8 mouse cellular contexts compared by ENCODE assay signal in the genomic region with DNA sequence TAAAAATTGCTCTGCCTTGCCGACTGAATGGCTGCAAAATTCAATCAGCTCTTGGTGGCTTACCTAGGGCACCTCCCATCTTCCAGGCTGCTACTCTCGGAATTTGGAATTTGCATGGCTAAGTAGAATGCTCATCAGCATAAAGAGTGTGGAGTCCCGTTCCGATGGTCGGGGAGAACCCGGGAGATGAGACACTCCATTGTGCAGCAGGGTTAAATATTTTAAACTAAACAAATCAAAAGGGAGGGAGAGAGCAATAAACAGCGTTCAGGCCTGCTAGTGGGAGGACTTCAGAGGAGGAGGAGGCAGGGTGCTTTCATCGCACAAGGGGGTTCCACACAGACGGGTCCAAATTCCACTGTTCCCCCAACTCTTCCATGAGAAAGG.
A peak's percentile ranks its signal among the peaks of the same experiment; 100 is the strongest.
DNase-seq lines count a peak whose midpoint lies in the region; ATAC-seq and TF ChIP-seq lines count a peak whose summit lies in the region.

No protein-coding gene starts in this region.

- intact Hi-C loops in gastrocnemius, postnatal 14 days (cut with DNase I; ENCODE audit: low total_unique reads) = no loop called here

- H3K79me2 ChIP-seq in liver, adult 2 months (ENCODE audit: control insufficient read depth, insufficient read depth, low read length) = peaks cover 20% of the 10 kb centered on the region; the same call in 1 of the 2 replicates

- TF ChIP-seq CTCF in liver, adult 2 months (IDR thresholded peaks at IDR 0.05; ENCODE audit: low read depth, low read length) = no peak

- H3K9ac ChIP-seq in liver, adult 2 months (ENCODE audit: low read depth, low read length) = peak overlapping the region; percentile 7; the same call in 1 of the 2 replicates
- H3K9ac ChIP-seq in embryonic facial prominence, embryonic 15.5 days = 0 out of 2 replicates have a peak overlapping the region, but pooled peaks have one; percentile 12
- H3K9ac ChIP-seq in kidney, embryonic 15.5 days = peak overlapping the region; percentile 30; the same call in 1 of the 2 replicates
- H3K9ac ChIP-seq in midbrain, embryonic 14.5 days (replicated peaks; ENCODE audit: low read length) = peak overlapping the region; percentile 16; the same call in 1 of the 2 replicates

- no peaks in the 10 kb centered on the region for H3K9me3 ChIP-seq in embryonic facial prominence, embryonic 15.5 days (replicated peaks)
- H3K9me3 ChIP-seq in kidney, embryonic 15.5 days (replicated peaks) = no peaks in the 10 kb centered on the region
- no peaks in the 10 kb centered on the region for H3K9me3 ChIP-seq in midbrain, embryonic 14.5 days (ENCODE audit: control insufficient read depth, low read length)

- peak overlapping the region; percentile 84 for H3K4me2 ChIP-seq in embryonic facial prominence, embryonic 15.5 days (replicated peaks)
- H3K4me2 ChIP-seq in kidney, embryonic 15.5 days = peak overlapping the region; percentile 93
- H3K4me2 ChIP-seq in midbrain, embryonic 14.5 days (ENCODE audit: low read length) = peak overlapping the region; percentile 81

- H3K27ac ChIP-seq in liver, adult 2 months (replicated peaks; ENCODE audit: insufficient read depth, low read depth, low read length) = peak overlapping the region; percentile 81
- peak overlapping the region; percentile 44; the same call in 1 of the 2 replicates for H3K27ac ChIP-seq in embryonic facial prominence, embryonic 15.5 days (replicated peaks)
- H3K27ac ChIP-seq in kidney, embryonic 15.5 days = peak overlapping the region; percentile 66
- no peak overlapping the region for H3K27ac ChIP-seq in midbrain, embryonic 14.5 days (replicated peaks; ENCODE audit: low read depth, low read length)

- no peaks in the 10 kb centered on the region for H3K27me3 ChIP-seq in liver, adult 2 months (ENCODE audit: control insufficient read depth, insufficient read depth, low read length)
- H3K27me3 ChIP-seq in embryonic facial prominence, embryonic 15.5 days = no peaks in the 10 kb centered on the region
- no peaks in the 10 kb centered on the region; the same call in 1 of the 2 replicates for H3K27me3 ChIP-seq in kidney, embryonic 15.5 days
- H3K27me3 ChIP-seq in midbrain, embryonic 14.5 days (ENCODE audit: control insufficient read depth, insufficient read depth, low read length) = no peaks in the 10 kb centered on the region

- ATAC-seq in embryonic facial prominence, embryonic 15.5 days (ENCODE audit: insufficient number of reproducible peaks, low FRiP score, low TSS enrichment, low read depth) = no peak
- ATAC-seq in kidney, embryonic 15.5 days (replicated peaks; ENCODE audit: low FRiP score) = peak; percentile 52; the same call in 1 of the 2 replicates
- peak; percentile 57; the same call in 1 of the 2 replicates for ATAC-seq in midbrain, embryonic 14.5 days (ENCODE audit: low FRiP score, low TSS enrichment)

- H3K36me3 ChIP-seq in liver, adult 2 months (ENCODE audit: control insufficient read depth, insufficient read depth, low read length) = no peaks in the 10 kb centered on the region
- no peaks in the 10 kb centered on the region for H3K36me3 ChIP-seq in embryonic facial prominence, embryonic 15.5 days
- H3K36me3 ChIP-seq in kidney, embryonic 15.5 days = no peaks in the 10 kb centered on the region
- no peaks in the 10 kb centered on the region for H3K36me3 ChIP-seq in midbrain, embryonic 14.5 days (ENCODE audit: control insufficient read depth, insufficient read depth, low read length)

- WGBS in liver, adult 2 months = 5% methylated on average over 9 of the region's 9 CpGs
- 2% methylated on average over 9 of the region's 9 CpGs for WGBS in embryonic facial prominence, embryonic 15.5 days
- WGBS in kidney, embryonic 15.5 days = 3% methylated on average over 9 of the region's 9 CpGs
- WGBS in midbrain, embryonic 14.5 days = 3% methylated on average over 9 of the region's 9 CpGs

- peaks cover 21% of the 10 kb centered on the region for H3K4me1 ChIP-seq in liver, adult 2 months (ENCODE audit: control insufficient read depth, insufficient read depth, low read length)
- peaks cover 16% of the 10 kb centered on the region for H3K4me1 ChIP-seq in embryonic facial prominence, embryonic 15.5 days
- peaks cover 21% of the 10 kb centered on the region for H3K4me1 ChIP-seq in kidney, embryonic 15.5 days
- H3K4me1 ChIP-seq in midbrain, embryonic 14.5 days (ENCODE audit: control insufficient read depth, insufficient read depth, low read length) = peaks cover 22% of the 10 kb centered on the region

- H3K4me3 ChIP-seq in liver, adult 2 months (ENCODE audit: insufficient read depth, low read depth, low read length) = peak overlapping the region; percentile 56; the same call in 1 of the 2 replicates
- H3K4me3 ChIP-seq in embryonic facial prominence, embryonic 15.5 days (replicated peaks) = peak overlapping the region; percentile 51
- H3K4me3 ChIP-seq in kidney, embryonic 15.5 days (replicated peaks) = peak overlapping the region; percentile 53
- peak overlapping the region; percentile 34 for H3K4me3 ChIP-seq in midbrain, embryonic 14.5 days (replicated peaks; ENCODE audit: low read depth, low read length)

- TF ChIP-seq POLR2A in liver, adult 2 months (IDR thresholded peaks at IDR 0.05; ENCODE audit: extremely low read depth, insufficient read depth, low read length) = no peak

- DNase-seq in liver, adult 2 months (ENCODE audit: extremely low read depth, low read depth, low spot score) = no peak
- no peak for DNase-seq in liver
- DNase-seq in midbrain, embryonic 14.5 days = no peak
- no peak for DNase-seq in spleen, postnatal 10 days (ENCODE audit: low spot score in 2 of 2)
- DNase-seq in ovary, adult 18-20 months (ENCODE audit: low spot score) = no peak
- no peak for DNase-seq in gastrocnemius, postnatal 14 days
